Mouse (Mus musculus) G1E (cell line): ENCODE results near the gene Sost. TPM values are rescaled to one million over a fixed set of nuclear protein-coding genes. Genes with fewer than 3 reads are reported as not detected.

Experiments
- ATAC-seq: 2 replicates; pipeline ENCODE4 v1.8.0; 2016; ENCODE audit warnings: mild to moderate bottlenecking; ENCODE audit not compliant: insufficient number of reproducible peaks, poor library complexity, low FRiP score, severe bottlenecking; ENCODE audit errors: extremely low read depth
- DNase-seq: peaks from one replicate; pipeline ENCODE4 v3.0.0; 2012; ENCODE audit warnings: low spot score
- H3K27me3 ChIP-seq: 2 replicates; pipeline ENCODE4 v1.6.1; 2012; ENCODE audit warnings: mild to moderate bottlenecking, low read length, inconsistent platforms; ENCODE audit not compliant: insufficient read depth
- H3K36me3 ChIP-seq: replicated peaks from 2 replicates; pipeline ENCODE3; 2012; ENCODE audit warnings: mild to moderate bottlenecking, inconsistent platforms
- H3K4me1 ChIP-seq: 2 replicates; pipeline ENCODE4 v1.6.1; 2012; ENCODE audit warnings: low read depth, low read length, inconsistent platforms, mixed read lengths; ENCODE audit not compliant: insufficient read depth
- H3K4me3 ChIP-seq: 2 replicates; pipeline ENCODE4 v1.5.1; 2012; ENCODE audit warnings: low read depth, mild to moderate bottlenecking, inconsistent platforms, low read length, moderate library complexity, mixed read lengths
- H3K9me3 ChIP-seq: replicated peaks from 2 replicates; pipeline ENCODE4 v1.6.1; 2012; ENCODE audit warnings: inconsistent platforms
- CTCF ChIP-seq: IDR thresholded peaks from 2 replicates; pipeline ENCODE4 v1.5.1; 2012; ENCODE audit warnings: low read depth, low read length, inconsistent platforms, mixed read lengths
- GATA1 ChIP-seq: IDR thresholded peaks from 2 replicates; pipeline ENCODE4 v1.6.1; 2012; ENCODE audit warnings: borderline replicate concordance, low read length, inconsistent platforms, mixed read lengths
- GATA2 ChIP-seq: IDR thresholded peaks from 2 replicates; pipeline ENCODE4 v1.6.1; 2012; ENCODE audit warnings: low read depth, low read length, inconsistent platforms, borderline replicate concordance
- POLR2AphosphoS5 ChIP-seq: IDR thresholded peaks from 2 replicates; pipeline ENCODE4 v1.6.1; 2012; ENCODE audit warnings: low read depth, low read length, inconsistent platforms; ENCODE audit not compliant: insufficient replicate concordance
- TAL1 ChIP-seq: conservative IDR thresholded peaks from 2 replicates; pipeline ENCODE4 v1.6.1; 2012; ENCODE audit warnings: low read depth, low read length, inconsistent platforms, mixed read lengths
- polyA plus RNA-seq: library from polyadenylated mRNA; stranded (reverse); fragments of >175 nt; gene quantifications from 2 replicates; pipeline ENCODE4 v1.2.3, GENCODE M21; 2012
- total RNA-seq, 2 experiments: library from RNA; stranded (forward) in 1 of 2; stranded (reverse) in 1 of 2; fragments of 200-1000 nt in 1 of 2; fragments of >200 nt in 1 of 2; fragmentation: Nextera tagmentation in 1 of 2; gene quantifications; 2 replicates each; pipeline ENCODE4 v1.2.3; 2014 to 2017

The Sost gene
- total and polyA plus RNA-seq, 3 experiments: not detected

- TF ChIP-seq CTCF (peak; percentile 95), GATA1 (no peak)
- Histone ChIP-seq H3K4me1 (no peaks in the 10 kb centered on the region), H3K27me3 (peaks cover 18% of the 10 kb centered on the region), H3K36me3 (no peaks in the 10 kb centered on the region), H3K9me3 (no peaks in the 10 kb centered on the region), H3K4me3 (no peak overlapping the region)
- ATAC-seq: no peak
- DNase-seq: peak; percentile 61
Measured at GRCm38 (mm10) chr11:101919660-101920059, 47.2 kb downstream of the Sost start.

GRCm38 (mm10) chr11:101918609-101919008 is 48.2 kb downstream of the Sost start:
- Histone ChIP-seq H3K4me3 (no peak overlapping the region), H3K27me3 (peaks cover 18% of the 10 kb centered on the region)
- ATAC-seq: no peak

GRCm38 (mm10) chr11:101916772-101917171 is 50.0 kb downstream of the Sost start:
- Histone ChIP-seq H3K9me3 (no peaks in the 10 kb centered on the region), H3K4me1 (no peaks in the 10 kb centered on the region), H3K4me3 (no peak overlapping the region), H3K27me3 (peaks cover 17% of the 10 kb centered on the region), H3K36me3 (no peaks in the 10 kb centered on the region)
- ATAC-seq (no peak), DNase-seq (no peak)
- TF ChIP-seq POLR2AphosphoS5 (no peak), GATA2 (no peak), CTCF (no peak), TAL1 (no peak), GATA1 (no peak)

More at GRCm38 (mm10) chr11:101918609-101919008, 48.2 kb downstream of the Sost start:
- TF ChIP-seq TAL1: no peak
- no peak for TF ChIP-seq GATA1
- TF ChIP-seq GATA2: no peak
- no peak for TF ChIP-seq CTCF
- no peak for TF ChIP-seq POLR2AphosphoS5
- no peaks in the 10 kb centered on the region for H3K4me1 ChIP-seq
- no peaks in the 10 kb centered on the region for H3K9me3 ChIP-seq
- DNase-seq: no peak
- no peaks in the 10 kb centered on the region for H3K36me3 ChIP-seq

- Histone ChIP-seq H3K36me3 (no peaks in the 10 kb centered on the region), H3K9me3 (no peaks in the 10 kb centered on the region), H3K4me1 (no peaks in the 10 kb centered on the region), H3K27me3 (peaks cover 6% of the 10 kb centered on the region; the same call in 1 of the 2 replicates), H3K4me3 (no peak overlapping the region)
- TF ChIP-seq GATA1: no peak
- ATAC-seq (no peak), DNase-seq (no peak)
Measured at GRCm38 (mm10) chr11:101913591-101913990, 53.2 kb downstream of the Sost start.

Other genes with a start within 250 kb of the Sost start
- gene Dhx8, start 234.1 kb downstream of the Sost start, total RNA-seq (2014; fragmentation: Nextera tagmentation): 44.8 and 46.2 TPM in 2 replicates
- gene Dhx8, start 234.1 kb downstream of the Sost start, total RNA-seq (2017): 30.9 and 31.1 TPM in 2 replicates
- 13.0 and 14.8 TPM in 2 replicates for gene Dhx8, start 234.1 kb downstream of the Sost start, polyA plus RNA-seq
- not detected in 2 replicates for gene Etv4, start 181.6 kb downstream of the Sost start, total RNA-seq (2014; fragmentation: Nextera tagmentation)
- 0.35 and 1.9 TPM in 2 replicates for gene Etv4, start 181.6 kb downstream of the Sost start, total RNA-seq (2017)
- 1.6 and 1.9 TPM in 2 replicates for gene Etv4, start 181.6 kb downstream of the Sost start, polyA plus RNA-seq
- not detected in 2 replicates for gene Meox1, start 72.6 kb downstream of the Sost start, total RNA-seq (2014; fragmentation: Nextera tagmentation)
- not detected in 2 replicates for gene Meox1, start 72.6 kb downstream of the Sost start, total RNA-seq (2017)
- not detected in 2 replicates for gene Meox1, start 72.6 kb downstream of the Sost start, polyA plus RNA-seq
- not detected in 2 replicates for gene Cfap97d1, start 17.3 kb upstream of the Sost start, total RNA-seq (2014; fragmentation: Nextera tagmentation)
- gene Cfap97d1, start 17.3 kb upstream of the Sost start, total RNA-seq (2017): not detected in 2 replicates
- not detected in 2 replicates for gene Cfap97d1, start 17.3 kb upstream of the Sost start, polyA plus RNA-seq
- 12.5 and 17.3 TPM in 2 replicates for gene Dusp3, start 20.0 kb upstream of the Sost start, total RNA-seq (2014; fragmentation: Nextera tagmentation)
- gene Dusp3, start 20.0 kb upstream of the Sost start, total RNA-seq (2017): 14.6 and 16.0 TPM in 2 replicates
- 3.4 and 4.8 TPM in 2 replicates for gene Dusp3, start 20.0 kb upstream of the Sost start, polyA plus RNA-seq
- not detected in 2 replicates for gene Mpp3, start 61.4 kb upstream of the Sost start, total RNA-seq (2014; fragmentation: Nextera tagmentation)
- 0.06 and 0.22 TPM in 2 replicates for gene Mpp3, start 61.4 kb upstream of the Sost start, total RNA-seq (2017)
- not detected in 2 replicates for gene Mpp3, start 61.4 kb upstream of the Sost start, polyA plus RNA-seq
- not detected in 2 replicates for gene Cd300lg, start 74.5 kb upstream of the Sost start, total RNA-seq (2014; fragmentation: Nextera tagmentation)
- gene Cd300lg, start 74.5 kb upstream of the Sost start, total RNA-seq (2017): 0.06 TPM in 1 of 2 replicates, not detected in the other
- gene Cd300lg, start 74.5 kb upstream of the Sost start, polyA plus RNA-seq: not detected in 2 replicates
- 16.1 and 17.2 TPM in 2 replicates for gene Mpp2, start 121.5 kb upstream of the Sost start, total RNA-seq (2014; fragmentation: Nextera tagmentation)
- 3.1 and 3.4 TPM in 2 replicates for gene Mpp2, start 121.5 kb upstream of the Sost start, total RNA-seq (2017)
- 11.9 and 13.9 TPM in 2 replicates for gene Mpp2, start 121.5 kb upstream of the Sost start, polyA plus RNA-seq
- gene Ppy, start 134.3 kb upstream of the Sost start, total RNA-seq (2014; fragmentation: Nextera tagmentation): not detected in 2 replicates
- gene Ppy, start 134.3 kb upstream of the Sost start, total RNA-seq (2017): not detected in 2 replicates
- 0.16 TPM in 1 of 2 replicates, not detected in the other for gene Ppy, start 134.3 kb upstream of the Sost start, polyA plus RNA-seq
- gene Pyy, start 140.8 kb upstream of the Sost start, total RNA-seq (2014; fragmentation: Nextera tagmentation): not detected in 2 replicates
- not detected in 2 replicates for gene Pyy, start 140.8 kb upstream of the Sost start, total RNA-seq (2017)
- gene Pyy, start 140.8 kb upstream of the Sost start, polyA plus RNA-seq: not detected in 2 replicates
- gene Nags, start 178.5 kb upstream of the Sost start, total RNA-seq (2014; fragmentation: Nextera tagmentation): not detected in 2 replicates
- 0.06 TPM in 1 of 2 replicates, not detected in the other for gene Nags, start 178.5 kb upstream of the Sost start, total RNA-seq (2017)
- not detected in 2 replicates for gene Nags, start 178.5 kb upstream of the Sost start, polyA plus RNA-seq
- 8.3 and 10.2 TPM in 2 replicates for gene Tmem101, start 189.4 kb upstream of the Sost start, total RNA-seq (2014; fragmentation: Nextera tagmentation)
- gene Tmem101, start 189.4 kb upstream of the Sost start, total RNA-seq (2017): 12.9 and 16.7 TPM in 2 replicates
- gene Tmem101, start 189.4 kb upstream of the Sost start, polyA plus RNA-seq: 8.1 and 14.3 TPM in 2 replicates
- gene Lsm12, start 218.3 kb upstream of the Sost start, total RNA-seq (2014; fragmentation: Nextera tagmentation): 160 and 182 TPM in 2 replicates
- gene Lsm12, start 218.3 kb upstream of the Sost start, total RNA-seq (2017): 44.1 and 51.8 TPM in 2 replicates
- gene Lsm12, start 218.3 kb upstream of the Sost start, polyA plus RNA-seq: 114 and 136 TPM in 2 replicates
- 37.8 and 45.9 TPM in 2 replicates for gene G6pc3, start 222.6 kb upstream of the Sost start, total RNA-seq (2014; fragmentation: Nextera tagmentation)
- gene G6pc3, start 222.6 kb upstream of the Sost start, total RNA-seq (2017): 12.4 and 13.1 TPM in 2 replicates
- 14.6 and 14.8 TPM in 2 replicates for gene G6pc3, start 222.6 kb upstream of the Sost start, polyA plus RNA-seq